Mouse (Mus musculus): ENCODE measurements around the gene Camk2n2.

Gene Camk2n2

DNA sequence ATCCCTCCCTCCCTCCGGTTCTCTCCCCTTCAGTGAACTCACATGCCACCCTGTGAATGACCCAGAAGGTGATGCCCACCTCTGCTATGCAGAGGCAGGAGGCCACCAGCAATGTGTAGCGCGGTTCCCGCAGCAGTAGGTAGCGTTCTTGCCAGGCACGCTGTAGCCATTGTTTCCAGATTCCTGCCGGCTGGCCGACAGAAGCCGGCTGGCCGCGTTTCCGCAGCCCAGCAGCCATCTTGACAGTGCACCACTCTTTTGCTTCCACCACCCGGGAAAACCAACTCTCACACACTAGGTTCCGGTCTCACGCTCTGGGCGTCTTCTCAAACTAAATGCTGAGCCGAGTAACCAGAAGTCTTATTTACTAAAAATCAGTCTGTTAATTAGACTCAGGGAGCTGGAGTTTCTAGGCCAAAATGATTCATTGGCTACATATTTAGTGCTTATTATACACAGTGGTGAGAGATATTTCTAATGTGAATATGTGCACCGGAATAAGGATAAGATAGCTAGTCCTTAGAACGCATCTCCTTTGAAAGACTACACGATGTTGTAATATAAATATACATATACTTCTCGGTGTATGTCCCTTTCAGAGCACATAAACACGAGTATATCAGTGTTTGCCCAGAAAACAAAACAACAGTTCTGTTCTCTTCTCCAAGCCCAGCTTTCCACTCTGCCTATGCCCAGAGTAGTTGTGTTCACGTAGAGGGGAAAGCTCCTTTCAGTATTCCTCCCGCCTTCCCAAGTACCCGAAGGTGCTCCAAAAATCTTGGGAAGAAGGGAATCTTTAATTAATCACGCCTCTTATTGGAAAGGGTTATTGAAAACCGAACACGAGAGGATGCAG, 10.4 kb downstream of the Camk2n2 start:
- DNase-seq (ENCODE audit: low spot score) = peak; percentile 64

DNA sequence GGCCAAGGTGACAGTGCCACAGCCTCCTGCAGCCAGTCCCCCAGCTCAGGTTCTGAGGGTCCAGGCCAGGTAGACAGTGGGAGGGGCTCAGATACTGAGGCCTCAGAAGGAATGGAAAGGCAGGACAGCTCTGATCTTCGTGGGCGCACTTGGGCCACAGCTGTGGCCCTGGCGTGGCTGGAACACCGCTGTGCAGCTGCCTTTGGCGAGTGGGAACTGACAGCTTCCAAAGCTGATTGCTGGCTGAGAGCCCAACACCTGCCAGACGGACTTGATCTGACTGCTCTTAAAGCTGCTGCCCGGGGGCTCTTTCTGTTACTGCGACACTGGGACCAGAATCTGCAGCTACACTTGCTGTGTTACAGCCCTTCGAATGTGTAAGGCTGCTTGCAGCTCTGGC, 16.4 kb downstream of the Camk2n2 start:
- DNase-seq (ENCODE audit: low spot score) = no peak

- no peak for DNase-seq (ENCODE audit: low spot score)
Observed at GRCm38 (mm10) chr16:20600511-20600910, 20.6 kb downstream of the Camk2n2 start.

DNA sequence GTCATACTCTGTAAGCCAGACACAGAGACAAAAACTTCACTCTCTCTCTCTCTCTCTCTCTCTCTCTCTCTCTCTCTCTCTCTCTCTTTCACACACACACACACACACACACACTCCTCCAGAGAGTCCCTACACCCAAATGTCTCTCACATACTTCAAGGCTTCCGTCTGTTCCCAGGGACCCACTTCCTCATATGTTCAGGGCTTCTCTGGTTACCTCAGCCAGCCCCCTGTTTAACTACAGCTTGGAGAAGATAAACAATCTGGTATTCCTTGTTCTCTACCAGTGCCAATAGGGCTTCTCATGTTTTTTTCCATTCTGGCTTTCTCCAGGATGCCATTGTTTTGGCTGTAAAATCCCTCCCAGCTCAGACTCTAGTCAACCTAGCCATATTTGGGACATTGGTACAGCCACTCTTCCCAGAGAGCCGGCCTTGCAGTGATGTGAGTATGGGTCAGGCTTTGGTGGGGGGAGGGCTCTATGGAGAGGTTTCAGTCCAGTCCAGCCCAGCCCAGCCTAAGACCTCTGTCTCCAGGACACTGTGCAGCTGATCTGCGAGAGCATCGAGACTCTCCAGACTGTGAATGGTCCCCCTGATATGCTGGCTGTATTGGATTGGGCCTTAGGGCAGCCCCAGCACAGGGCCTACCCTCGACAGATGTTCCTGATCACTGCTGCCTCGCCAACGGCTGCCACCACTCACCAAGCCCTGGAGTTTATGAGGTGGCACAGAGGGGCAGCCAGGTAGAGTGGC, 24.2 kb downstream of the Camk2n2 start:
- no peak for DNase-seq (ENCODE audit: low spot score)

DNA sequence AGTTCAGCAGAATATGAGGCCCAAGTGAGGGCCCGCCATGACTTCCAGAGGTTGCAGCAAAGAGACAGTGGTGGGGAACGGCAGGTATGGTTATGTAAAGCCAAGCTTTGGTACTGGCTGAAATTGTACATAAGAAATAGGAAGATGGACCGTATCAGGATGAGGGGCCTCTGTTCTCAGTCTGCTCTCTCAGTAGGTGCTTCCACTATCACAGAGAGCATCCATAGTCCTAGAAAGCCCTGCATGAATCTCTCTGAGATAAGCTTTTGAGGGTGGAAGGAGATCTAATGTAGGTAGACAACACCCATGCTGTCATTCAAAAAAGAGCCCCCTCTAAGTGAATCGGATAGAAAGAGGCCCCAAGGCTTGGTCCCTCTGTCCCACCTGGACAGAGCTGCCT, 25.4 kb downstream of the Camk2n2 start:
- no peak for DNase-seq (ENCODE audit: low spot score)

DNA sequence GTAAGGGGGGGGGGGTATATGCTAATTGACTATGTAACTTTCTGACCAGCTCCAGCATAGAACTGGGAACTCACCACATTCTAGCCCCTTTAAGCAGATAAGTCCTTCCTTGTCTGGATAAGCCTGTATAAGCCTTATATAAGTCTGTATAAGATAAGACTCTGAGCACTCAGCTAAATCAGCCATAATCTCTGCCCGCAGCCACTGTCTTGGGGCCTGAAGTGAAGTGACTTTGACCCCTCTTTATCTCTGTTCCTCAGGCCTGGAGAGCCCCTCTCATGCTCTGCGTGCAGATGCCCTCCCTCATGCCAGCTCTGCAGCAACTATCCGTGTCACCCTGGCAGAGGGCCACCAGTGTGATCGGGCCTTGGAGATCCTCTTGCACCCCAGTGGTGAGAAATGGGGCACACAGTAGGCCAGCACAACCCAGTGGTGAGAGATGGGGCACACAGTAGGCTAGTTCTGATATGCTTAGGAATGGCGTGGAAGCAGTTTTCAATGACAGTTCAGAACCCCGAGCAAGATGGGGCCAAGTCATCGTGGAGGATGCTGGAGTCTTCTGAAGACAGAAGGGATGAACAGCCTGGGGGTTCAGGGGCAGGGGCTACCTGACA, 25.9 kb downstream of the Camk2n2 start:
- DNase-seq (ENCODE audit: low spot score) = no peak

DNA sequence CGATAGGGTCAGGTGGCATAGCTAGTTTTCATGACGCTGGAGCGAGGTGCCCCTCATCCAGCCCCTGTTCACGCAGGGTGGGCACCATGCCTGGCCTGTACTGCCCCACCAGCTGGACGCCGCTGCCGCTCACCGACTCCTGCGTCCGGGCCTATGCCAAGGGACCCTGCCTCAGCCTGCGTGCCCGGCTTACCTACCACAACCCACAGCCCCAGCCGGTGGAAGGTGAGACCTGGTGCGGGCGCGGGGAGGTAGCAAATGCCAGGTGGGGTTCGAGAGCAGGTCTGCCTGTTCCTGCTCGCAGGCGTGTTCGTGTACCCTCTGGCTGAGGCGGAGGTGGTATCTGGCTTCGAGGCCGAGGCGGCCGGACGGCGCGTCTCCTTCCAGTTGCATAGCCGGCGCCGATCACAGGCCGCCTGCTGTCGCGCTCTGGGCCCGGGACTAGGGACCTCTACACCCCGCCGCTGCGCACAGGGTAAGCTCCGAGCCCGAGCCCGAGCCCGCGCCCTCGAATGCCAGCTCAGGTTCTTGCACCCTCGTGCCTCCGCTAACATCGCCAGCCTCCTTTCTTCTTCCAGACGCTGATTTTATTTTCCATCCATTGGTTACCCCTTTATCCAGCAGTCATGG, 29.9 kb downstream of the Camk2n2 start:
- DNase-seq (ENCODE audit: low spot score) = no peak

GRCm38 (mm10) chr16:20590680-20591038, 30.4 kb downstream of the Camk2n2 start:
- no peak for DNase-seq (ENCODE audit: low spot score)

GRCm38 (mm10) chr16:20589939-20590679, 31.0 kb downstream of the Camk2n2 start:
- DNase-seq (ENCODE audit: low spot score) = no peak

DNA sequence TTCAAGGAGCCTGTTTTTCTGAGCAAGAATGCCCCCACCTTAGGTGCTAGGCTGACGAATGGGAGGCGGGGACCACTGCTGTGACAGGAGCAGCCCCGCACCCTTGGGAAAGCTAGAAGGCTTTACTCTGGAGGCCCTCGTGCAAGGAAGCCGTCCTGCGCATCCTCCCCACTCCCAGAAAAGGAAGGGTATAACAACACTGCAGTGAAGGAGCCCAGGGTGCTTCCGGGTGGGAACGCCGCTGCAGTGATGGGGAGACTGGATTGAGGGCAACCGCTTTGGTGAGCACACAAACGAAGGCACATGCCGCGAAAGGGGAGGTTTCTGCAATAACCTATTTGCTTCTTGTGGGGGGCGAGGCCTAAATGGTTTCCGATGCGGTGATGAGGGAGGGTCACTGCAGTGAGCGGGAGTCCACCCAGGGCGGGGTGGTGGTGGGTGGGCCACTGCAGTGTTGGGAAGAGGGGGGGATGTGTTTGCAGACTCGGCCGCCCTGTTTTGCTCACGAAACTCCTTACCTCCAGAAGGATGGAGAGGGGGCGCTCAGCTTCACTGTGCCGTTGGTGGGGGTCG, 31.6 kb downstream of the Camk2n2 start, which contains the start of gene Vwa5b2:
TSS of gene Vwa5b2 (plus strand) at position 106 of the 573 bp plus-strand sequence.
- no peak for DNase-seq (ENCODE audit: low spot score)
